8 mouse cellular contexts compared by ENCODE assay signal in genomic region chr17:15993361-15994287, GRCm38 (mm10).
DNase-seq lines count a peak whose midpoint lies in the region; ATAC-seq and TF ChIP-seq lines count a peak whose summit lies in the region.

No protein-coding gene starts in this region.

- intact Hi-C loops in heart, postnatal 14 days (cut with DNase I), result no loop called here

- no peaks in the 10 kb centered on the region for H3K9me3 ChIP-seq in heart, embryonic 10.5 days
- H3K9me3 ChIP-seq in embryonic facial prominence, embryonic 12.5 days, result peaks cover 3% of the 10 kb centered on the region; the same call in 1 of the 2 replicates

- peak; percentile 94 for DNase-seq in heart, adult 11 months
- no peak for DNase-seq in heart, embryonic 10.5 days (ENCODE audit: low spot score)
- DNase-seq in heart, postnatal 14 days, result peak; percentile 6 to 19
- peak; percentile 34 to 35 for DNase-seq in layer of hippocampus, adult 8-10 months (ENCODE audit: low spot score in 2 of 2)
- DNase-seq in lung, postnatal 25 days (ENCODE audit: low spot score), result peak; percentile 57

- no peak overlapping the region for H3K27ac ChIP-seq in heart, embryonic 10.5 days
- peak overlapping the region; percentile 61; the same call in 1 of the 2 replicates for H3K27ac ChIP-seq in embryonic facial prominence, embryonic 12.5 days
- peak overlapping the region; percentile 43 for H3K27ac ChIP-seq in testis, adult 2 months (ENCODE audit: control insufficient read depth, insufficient read depth, low read depth, low read length)

- peak; percentile 81 for ATAC-seq in embryonic facial prominence, embryonic 12.5 days (ENCODE audit: insufficient number of reproducible peaks, insufficient read depth, low FRiP score, low TSS enrichment)
- no peak for ATAC-seq in megakaryocyte progenitor cell, adult 5-6 weeks (replicated peaks; ENCODE audit: poor library complexity)

- no peak overlapping the region for H3K9ac ChIP-seq in embryonic facial prominence, embryonic 12.5 days

- no peaks in the 10 kb centered on the region for H3K36me3 ChIP-seq in heart, embryonic 10.5 days
- H3K36me3 ChIP-seq in embryonic facial prominence, embryonic 12.5 days, result no peaks in the 10 kb centered on the region
- no peaks in the 10 kb centered on the region for H3K36me3 ChIP-seq in testis, adult 2 months (ENCODE audit: control insufficient read depth, insufficient read depth, low read length)

- 0 out of 2 replicates have a peak, but pooled peaks cover 11% of the 10 kb centered on the region for H3K4me1 ChIP-seq in heart, embryonic 10.5 days
- peaks cover 8% of the 10 kb centered on the region; the same call in 1 of the 2 replicates for H3K4me1 ChIP-seq in embryonic facial prominence, embryonic 12.5 days
- H3K4me1 ChIP-seq in testis, adult 2 months (ENCODE audit: control insufficient read depth, insufficient read depth, low read length), result no peaks in the 10 kb centered on the region

- no peak for TF ChIP-seq POLR2A in testis, adult 2 months (IDR thresholded peaks at IDR 0.05; ENCODE audit: control insufficient read depth, low read depth, low read length)

- no peaks in the 10 kb centered on the region for H3K27me3 ChIP-seq in heart, embryonic 10.5 days (ENCODE audit: insufficient read depth, poor library complexity, severe bottlenecking)
- no peaks in the 10 kb centered on the region for H3K27me3 ChIP-seq in embryonic facial prominence, embryonic 12.5 days
- no peaks in the 10 kb centered on the region for H3K27me3 ChIP-seq in testis, adult 2 months (ENCODE audit: control insufficient read depth, insufficient read depth, low read length)

- H3K4me3 ChIP-seq in heart, embryonic 10.5 days, result no peak overlapping the region
- H3K4me3 ChIP-seq in embryonic facial prominence, embryonic 12.5 days, result no peak overlapping the region
- no peak overlapping the region for H3K4me3 ChIP-seq in testis, adult 2 months (ENCODE audit: control insufficient read depth, low read depth, low read length)

- TF ChIP-seq CTCF in testis, adult 2 months (IDR thresholded peaks at IDR 0.05; ENCODE audit: control insufficient read depth, insufficient read depth, insufficient replicate concordance, low read depth, low read length), result no peak

- no peak overlapping the region for H3K4me2 ChIP-seq in embryonic facial prominence, embryonic 12.5 days (replicated peaks)

- 43% methylated on average over 7 of the region's 7 CpGs for WGBS in heart, embryonic 10.5 days
- 21% methylated on average over 7 of the region's 7 CpGs for WGBS in embryonic facial prominence, embryonic 12.5 days
